In genomic region chr9:99104449-99104848, GRCm38 (mm10) we compare ENCODE assay signal across 12 mouse cellular contexts. TPM values are rescaled to one million over a fixed set of nuclear protein-coding genes. Genes with fewer than 3 reads are reported as not detected.
DNase-seq lines count a peak whose midpoint lies in the region; ATAC-seq and TF ChIP-seq lines count a peak whose summit lies in the region.
"Had no signal": no experiment of that assay in that cellular context is flagged by ENCODE, and none has a peak within 500 bp of the region (broad histone marks: within the 10 kb centered on the region; RNA-seq: fewer than 3 reads in every experiment).

No protein-coding gene starts in this region.

- H3K4me2 ChIP-seq in liver, embryonic 11.5 days = no peak overlapping the region
- H3K4me2 ChIP-seq in liver, postnatal 0 days (ENCODE audit: low read depth, low read length) = no peak overlapping the region
- H3K4me2 ChIP-seq in heart, embryonic 11.5 days = no peak overlapping the region
- H3K4me2 ChIP-seq: heart, embryonic 13.5 days had no signal

- no peaks in the 10 kb centered on the region for H3K9me3 ChIP-seq in liver, embryonic 11.5 days (ENCODE audit: control insufficient read depth, low read length)
- H3K9me3 ChIP-seq in liver, postnatal 0 days (ENCODE audit: low read length) = no peaks in the 10 kb centered on the region
- H3K9me3 ChIP-seq in heart, embryonic 11.5 days (replicated peaks; ENCODE audit: control insufficient read depth, low read length) = no peaks in the 10 kb centered on the region
- H3K9me3 ChIP-seq: heart, embryonic 13.5 days had no signal

- no peaks in the 10 kb centered on the region for H3K27me3 ChIP-seq in liver, adult 2 months (ENCODE audit: control insufficient read depth, insufficient read depth, low read length)
- H3K27me3 ChIP-seq in liver, embryonic 11.5 days (replicated peaks; ENCODE audit: control insufficient read depth, insufficient read depth, low read length) = no peaks in the 10 kb centered on the region
- no peaks in the 10 kb centered on the region for H3K27me3 ChIP-seq in liver, postnatal 0 days (ENCODE audit: insufficient read depth, low read length)
- H3K27me3 ChIP-seq in heart, embryonic 11.5 days (ENCODE audit: control insufficient read depth, insufficient read depth, low read length) = no peaks in the 10 kb centered on the region
- H3K27me3 ChIP-seq: heart, embryonic 13.5 days had no signal

- peaks cover 3% of the 10 kb centered on the region; the same call in 1 of the 2 replicates for H3K36me3 ChIP-seq in liver, adult 2 months (ENCODE audit: control insufficient read depth, insufficient read depth, low read length)
- peaks cover 8% of the 10 kb centered on the region; the same call in 1 of the 2 replicates for H3K36me3 ChIP-seq in liver, embryonic 11.5 days (ENCODE audit: control insufficient read depth, insufficient read depth, low read length)
- H3K36me3 ChIP-seq in liver, postnatal 0 days (replicated peaks; ENCODE audit: insufficient read depth, low read length) = peaks cover 11% of the 10 kb centered on the region
- H3K36me3 ChIP-seq in heart, embryonic 11.5 days (ENCODE audit: control insufficient read depth, insufficient read depth, low read length) = peaks cover 5% of the 10 kb centered on the region; the same call in 1 of the 2 replicates

- DNase-seq in liver, adult 2 months (ENCODE audit: extremely low read depth, low read depth, low spot score) = no peak
- DNase-seq in liver, embryonic 11.5 days (ENCODE audit: low spot score) = no peak
- DNase-seq in ES-CJ7 (ENCODE audit: low read depth, low spot score) (peak; percentile 61), NIH3T3 (ENCODE audit: low read depth) (peak; percentile 11)
- DNase-seq in liver, postnatal 0 days = no peak
- no peak for DNase-seq in cerebellum, postnatal 14 days
- DNase-seq: cerebellum, adult 11 months; left cerebral cortex, postnatal 4 days; right cerebral cortex, adult 18-20 months had no signal

- H3K4me1 ChIP-seq in liver, adult 2 months (ENCODE audit: control insufficient read depth, insufficient read depth, low read length) = no peaks in the 10 kb centered on the region
- peaks cover 11% of the 10 kb centered on the region for H3K4me1 ChIP-seq in liver, embryonic 11.5 days (replicated peaks; ENCODE audit: control insufficient read depth, insufficient read depth, low read length)
- H3K4me1 ChIP-seq in liver, postnatal 0 days (ENCODE audit: insufficient read depth) = 0 out of 2 replicates have a peak, but pooled peaks cover 3% of the 10 kb centered on the region
- no peaks in the 10 kb centered on the region for H3K4me1 ChIP-seq in heart, embryonic 11.5 days (ENCODE audit: control insufficient read depth, insufficient read depth, low read length)
- H3K4me1 ChIP-seq: heart, embryonic 13.5 days had no signal

- peak; percentile 27; the same call in 1 of the 2 replicates for TF ChIP-seq CTCF in liver, adult 2 months (IDR thresholded peaks at IDR 0.05; ENCODE audit: low read depth, low read length)
- peak; percentile 47 for TF ChIP-seq CTCF in liver, postnatal 0 days (IDR thresholded peaks at IDR 0.05; ENCODE audit: low read depth)

- ATAC-seq in liver, embryonic 11.5 days (replicated peaks; ENCODE audit: low FRiP score) = no peak
- ATAC-seq in liver, postnatal 0 days = no peak
- ATAC-seq in heart, embryonic 11.5 days (replicated peaks; ENCODE audit: insufficient number of reproducible peaks, low FRiP score, low TSS enrichment) = no peak
- ATAC-seq: forebrain, embryonic 16.5 days had no signal

- no peak overlapping the region for H3K4me3 ChIP-seq in liver, adult 2 months (ENCODE audit: insufficient read depth, low read depth, low read length)
- H3K4me3 ChIP-seq in liver, embryonic 11.5 days (ENCODE audit: low read depth, low read length) = no peak overlapping the region
- no peak overlapping the region for H3K4me3 ChIP-seq in liver, postnatal 0 days (ENCODE audit: low read depth, low read length)
- no peak overlapping the region for H3K4me3 ChIP-seq in heart, embryonic 11.5 days (ENCODE audit: low read depth, low read length)
- H3K4me3 ChIP-seq: heart, embryonic 13.5 days had no signal

- H3K79me2 ChIP-seq in liver, adult 2 months (ENCODE audit: control insufficient read depth, insufficient read depth, low read length) = no peaks in the 10 kb centered on the region; the same call in 1 of the 2 replicates

- 96% methylated on average over 2 of the region's 2 CpGs for WGBS in liver, adult 2 months
- WGBS in liver, embryonic 11.5 days = 89% methylated on average over 2 of the region's 2 CpGs
- 76% methylated on average over 2 of the region's 2 CpGs for WGBS in liver, postnatal 0 days (ENCODE audit: insufficient replicate concordance)
- WGBS in heart, embryonic 11.5 days (ENCODE audit: insufficient replicate concordance) = 77% methylated on average over 2 of the region's 2 CpGs

- H3K27ac ChIP-seq in liver, adult 2 months (replicated peaks; ENCODE audit: insufficient read depth, low read depth, low read length) = no peak overlapping the region
- H3K27ac ChIP-seq in liver, embryonic 11.5 days (ENCODE audit: low read depth, low read length) = no peak overlapping the region
- H3K27ac ChIP-seq in liver, postnatal 0 days (ENCODE audit: low read depth) = no peak overlapping the region
- H3K27ac ChIP-seq in heart, embryonic 11.5 days (ENCODE audit: low read depth, low read length) = no peak overlapping the region
- H3K27ac ChIP-seq: heart, embryonic 13.5 days had no signal

- no peak for TF ChIP-seq POLR2A in liver, adult 2 months (IDR thresholded peaks at IDR 0.05; ENCODE audit: extremely low read depth, insufficient read depth, low read length)

- TF ChIP-seq EP300 in liver, postnatal 0 days (IDR thresholded peaks at IDR 0.05; ENCODE audit: low read depth) = no peak

- H3K9ac ChIP-seq in liver, adult 2 months (ENCODE audit: low read depth, low read length) = no peak overlapping the region
- H3K9ac ChIP-seq in liver, embryonic 11.5 days (ENCODE audit: low read depth, low read length) = no peak overlapping the region
- no peak overlapping the region for H3K9ac ChIP-seq in liver, postnatal 0 days (replicated peaks)
- no peak overlapping the region for H3K9ac ChIP-seq in heart, embryonic 11.5 days (ENCODE audit: low read depth, low read length)
- H3K9ac ChIP-seq: heart, embryonic 13.5 days had no signal

RNA-seq across cellular contexts. Expression of gene Pik3cb, which starts 36.0 kb away (rescaled TPM):
- 4.2 and 4.6 TPM in 2 replicates for total RNA-seq in liver, adult 2 months (2014; rRNA removed)
- 2.3 and 2.5 TPM in 2 replicates for polyA plus RNA-seq in liver, adult 2 months (2012; rRNA removed)
- 2.9 and 3.5 TPM in 2 replicates for polyA plus RNA-seq in liver, embryonic 11.5 days (2014; fragmentation: Nextera tagmentation; extraction: Ambion mirVana)
- polyA plus RNA-seq in liver, postnatal 0 days (2015; fragmentation: Nextera tagmentation; extraction: Ambion mirVana) = 2.0 and 2.3 TPM in 2 replicates
- polyA plus RNA-seq in heart, embryonic 11.5 days (2014; fragmentation: Nextera tagmentation; extraction: Ambion mirVana) = 1.3 and 2.5 TPM in 2 replicates

Comparison
In these comparisons a context has a peak if more than half of its experiments do, and no peak if none do; other contexts are left out.
1. DNase-seq: peak in ES-CJ7 (single experiment) and NIH3T3 (single experiment); none in liver, adult 2 months (single experiment), liver, embryonic 11.5 days (single experiment), liver, postnatal 0 days (single experiment) and cerebellum, postnatal 14 days (0 of 2).